Mouse (Mus musculus) left cerebral cortex, postnatal 10 days (tissue): ENCODE data around the gene Aktip. TPM values are rescaled to one million over a fixed set of nuclear protein-coding genes. Genes with fewer than 3 reads are reported as not detected.

Source experiments
- DNase-seq, 2 experiments: peaks; one replicate each; pipeline ENCODE4 v3.0.0; 2021 to 2022; ENCODE audit warnings: low spot score in 2 of 2, mixed read lengths in 1 of 2; ENCODE audit errors: extremely low spot score in 1 of 2
- intact Hi-C: fragments of 180-260 bp; cut with DNase I; formaldehyde crosslinking; loops from one replicate; pipeline ENCODE4 v1.15.1; 2025
- total RNA-seq, 2 experiments: library from RNA; stranded (reverse); gene quantifications; 2 replicates each; pipeline ENCODE4 v1.2.3; 2021

The Aktip gene
- total RNA-seq, 2 experiments from 2014 or later: 68.3 to 69.0 TPM

- intact Hi-C loops: no loop called here
These were observed 122.5 kb downstream of the Aktip start for GRCm38 (mm10) chr8:91077077-91077867.

GRCm38 (mm10) chr8:91070275-91070859 lies 129.4 kb downstream of the Aktip start:
- peak; percentile 80 to 82 for DNase-seq
- intact Hi-C loops: no loop called here

More at GRCm38 (mm10) chr8:91077077-91077867, 122.5 kb downstream of the Aktip start:
- DNase-seq: no peak

GRCm38 (mm10) chr8:91069834-91070233 lies 129.9 kb downstream of the Aktip start, which contains the start of gene Rbl2:
Gene Rbl2 (plus strand): TSS chr8:91070057.
- DNase-seq: peak; percentile 94 to 96
- intact Hi-C loops: no loop called here

DNA sequence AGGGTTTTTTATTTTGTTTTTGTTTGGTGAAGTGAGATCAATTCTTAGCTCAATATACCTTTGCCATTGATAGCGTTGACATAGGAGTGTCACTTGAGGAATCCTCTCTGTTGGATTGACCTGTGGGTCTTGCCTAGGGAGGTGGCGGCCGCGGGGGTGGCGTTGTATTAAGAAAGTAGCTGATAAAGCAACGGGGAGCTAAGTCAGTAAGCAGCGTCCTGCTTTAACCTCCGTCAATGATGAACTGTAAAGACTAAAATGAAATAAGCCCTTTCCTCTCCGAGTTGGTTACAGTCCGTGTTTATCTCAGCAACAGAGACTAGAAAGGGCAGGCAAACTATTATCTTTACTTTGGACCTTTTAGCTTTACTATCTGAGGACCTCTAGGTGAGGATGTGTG lies 130.4 kb downstream of the Aktip start:
- peak in 1 of 2 experiments; percentile 28 for DNase-seq
- intact Hi-C loops: no loop called here

GRCm38 (mm10) chr8:91065179-91065578 lies 134.6 kb downstream of the Aktip start:
- intact Hi-C loops: no loop called here
- no peak for DNase-seq

Other genes starting within 250 kb of the Aktip start
- 10 to 100 TPM; 28.7 to 32.0 TPM for gene Rbl2, start 129.9 kb downstream of the Aktip start, total RNA-seq
- 10 to 100 TPM; 24.4 to 30.4 TPM for gene Rpgrip1l, start 113.3 kb upstream of the Aktip start, total RNA-seq
- gene Fto, start 113.5 kb upstream of the Aktip start, total RNA-seq: 100 to 1,000 TPM; 122 to 128 TPM